Mouse (Mus musculus) lung, embryonic 14.5 days (tissue): ENCODE results near the gene Slc4a11. TPM values are rescaled to one million over a fixed set of nuclear protein-coding genes. Genes with fewer than 3 reads are reported as not detected.

Experiments
- ATAC-seq: fragments of 200-750 bp; cut with Nextera tagmentation; 2 replicates; pipeline ENCODE4 v1.8.0; 2017; ENCODE audit warnings: mild to moderate bottlenecking, moderate TSS enrichment, moderate library complexity; ENCODE audit not compliant: insufficient read depth
- DNase-seq: peaks from one replicate; pipeline ENCODE4 v3.0.0-alpha.2; 2015
- H3K27ac ChIP-seq: fragments of 300-500 bp; sonication (generic); 2 replicates; pipeline ENCODE4 v1.5.1; 2014; ENCODE audit warnings: low read depth, mild to moderate bottlenecking, moderate library complexity
- H3K27me3 ChIP-seq: fragments of 300-500 bp; sonication (generic); 2 replicates; pipeline ENCODE4 v1.6.1; 2014; ENCODE audit warnings: low read length, control low read depth; ENCODE audit not compliant: insufficient read depth
- H3K36me3 ChIP-seq: fragments of 300-500 bp; sonication (generic); 2 replicates; pipeline ENCODE4 v1.6.1; 2014; ENCODE audit warnings: control low read depth; ENCODE audit not compliant: insufficient read depth
- H3K4me1 ChIP-seq: fragments of 300-500 bp; sonication (generic); 2 replicates; pipeline ENCODE4 v1.6.1; 2014; ENCODE audit warnings: antibody characterized with exemption, control low read depth; ENCODE audit not compliant: insufficient read depth
- H3K4me2 ChIP-seq: fragments of 300-500 bp; sonication (generic); 2 replicates; pipeline ENCODE4 v1.6.1; 2014; ENCODE audit warnings: mild to moderate bottlenecking
- H3K4me3 ChIP-seq: fragments of 300-500 bp; sonication (generic); 2 replicates; pipeline ENCODE4 v1.5.1; 2014; ENCODE audit warnings: low read depth, low read length
- H3K9ac ChIP-seq: fragments of 300-500 bp; sonication (generic); 2 replicates; pipeline ENCODE4 v1.6.1; 2014
- H3K9me3 ChIP-seq: fragments of 300-500 bp; sonication (generic); 2 replicates; pipeline ENCODE4 v1.6.1; 2016; ENCODE audit warnings: low read depth, low read length, control low read depth
- CTCF ChIP-seq: IDR thresholded peaks from 2 replicates; pipeline ENCODE4 v1.5.1; 2016; ENCODE audit warnings: antibody characterized with exemption, low read depth
- WGBS: fragments of 180-500 bp; shearing (Covaris S2); extraction: QIAGEN DNeasy Blood & Tissue Kit; methylation state at CpG from one replicate; pipeline ENCODE4 v1.1.7; 2014; 5-methylcytosine and 5-hydroxymethylcytosine counted together
- polyA plus RNA-seq: library from polyadenylated mRNA; unstranded; fragments of >200 nt; fragmentation: Nextera tagmentation; extraction: Ambion mirVana; gene quantifications from 2 replicates; pipeline ENCODE4 v1.2.1, GENCODE M21; 2014

Slc4a11 gene
- polyA plus RNA-seq, 1 experiment from 2014 or later: 0.78 TPM

DNA sequence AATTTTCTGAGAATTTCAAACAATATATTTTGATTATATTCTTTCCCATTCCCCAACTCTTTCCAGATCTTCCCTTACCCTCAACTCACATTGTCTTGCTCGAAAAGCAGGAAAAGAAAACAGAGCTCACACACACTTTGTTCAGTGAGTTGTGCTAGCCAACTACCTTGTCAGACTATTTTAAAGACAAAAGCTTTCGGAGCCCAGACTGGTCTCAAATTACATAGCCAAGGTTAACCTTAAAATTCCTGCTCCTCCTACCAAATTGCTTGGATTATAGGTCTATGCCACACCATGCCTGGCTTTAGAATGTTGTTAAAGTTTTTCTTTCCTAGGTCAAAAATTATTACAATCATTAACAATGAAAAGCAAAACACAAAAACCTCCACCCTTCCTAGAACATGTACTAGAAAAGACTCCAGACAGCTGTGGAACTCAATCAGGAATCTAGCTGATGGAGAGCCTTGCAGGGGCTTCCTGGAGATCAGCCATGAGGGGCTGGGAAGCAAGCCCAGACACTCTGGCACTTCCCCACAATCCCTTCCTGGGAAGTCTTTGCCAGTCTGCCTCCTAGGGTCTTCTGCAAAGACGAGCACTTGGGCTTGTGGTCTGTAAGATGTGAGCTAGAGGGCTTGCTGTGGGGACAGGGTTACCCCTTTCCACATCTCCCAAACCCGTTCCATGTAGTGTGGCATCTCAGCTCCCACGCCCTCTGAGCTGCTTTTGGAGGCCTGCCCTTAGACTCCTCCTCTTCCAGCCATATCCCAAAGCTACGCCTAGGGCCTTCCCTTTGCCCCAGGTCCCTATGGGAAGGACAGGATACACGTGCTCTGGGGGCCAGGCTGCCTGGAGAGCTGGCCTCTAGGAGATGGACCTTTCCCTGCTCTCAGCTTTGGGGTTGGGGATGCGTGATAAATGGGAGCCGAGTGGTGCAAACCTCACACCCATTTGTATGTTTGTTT, 7.0 kb upstream of the Slc4a11 start:
- ATAC-seq (peak; percentile 33; the same call in 1 of the 2 replicates), DNase-seq (peak; percentile 66)
- no peak overlapping the region for H3K4me2 ChIP-seq
- H3K36me3 ChIP-seq: peaks cover 4% of the 10 kb centered on the region
- TF ChIP-seq CTCF: no peak
- no peaks in the 10 kb centered on the region for H3K27me3 ChIP-seq
- no peak overlapping the region for H3K4me3 ChIP-seq
- H3K9ac ChIP-seq: no peak overlapping the region
- WGBS: 52% methylated on average over 9 of the region's 9 CpGs
- H3K4me1 ChIP-seq: no peaks in the 10 kb centered on the region
- H3K27ac ChIP-seq: 0 out of 2 replicates have a peak overlapping the region, but pooled peaks have one; percentile 33
- H3K9me3 ChIP-seq: no peaks in the 10 kb centered on the region

DNA sequence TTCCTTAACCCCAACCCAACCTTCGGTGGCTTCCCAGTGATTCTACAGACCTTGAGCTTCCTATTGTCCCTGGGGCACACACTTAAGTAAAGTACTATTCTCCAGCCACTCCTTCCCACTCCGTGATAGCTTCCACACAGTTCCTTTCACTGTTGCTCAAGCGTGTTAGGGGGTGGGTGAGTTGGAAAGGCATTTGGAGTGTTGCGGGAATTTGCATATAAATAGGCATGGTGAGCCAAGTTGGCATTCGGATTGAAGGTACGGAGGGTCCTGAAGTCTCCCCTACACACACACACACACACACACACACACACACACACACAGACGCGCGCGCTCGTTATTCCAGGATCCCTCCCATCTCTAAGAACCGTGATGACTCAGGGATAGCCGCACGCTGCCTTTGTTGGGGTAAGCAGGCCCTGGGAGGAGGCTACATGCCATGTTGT, 525 bp upstream of the Slc4a11 start:
- Histone ChIP-seq H3K4me3 (peak overlapping the region; percentile 58), H3K36me3 (no peaks in the 10 kb centered on the region), H3K4me1 (no peaks in the 10 kb centered on the region), H3K27me3 (peaks cover 41% of the 10 kb centered on the region), H3K9me3 (no peaks in the 10 kb centered on the region), H3K27ac (no peak overlapping the region), H3K9ac (no peak overlapping the region), H3K4me2 (peak overlapping the region; percentile 100)
- no peak for TF ChIP-seq CTCF
- DNase-seq: peak; percentile 6
- 3% methylated on average over 14 of the region's 14 CpGs for WGBS
- ATAC-seq: no peak; the same call in 1 of the 2 replicates

- TF ChIP-seq CTCF: no peak
- Histone ChIP-seq H3K36me3 (no peaks in the 10 kb centered on the region), H3K27ac (no peak overlapping the region), H3K4me2 (peak overlapping the region; percentile 100), H3K4me3 (peak overlapping the region; percentile 58), H3K27me3 (peaks cover 41% of the 10 kb centered on the region), H3K4me1 (no peaks in the 10 kb centered on the region), H3K9me3 (no peaks in the 10 kb centered on the region), H3K9ac (peak overlapping the region; percentile 50)
- under 1% methylated on average over 31 of the region's 31 CpGs for WGBS
- ATAC-seq (peak; percentile 33; the same call in 1 of the 2 replicates), DNase-seq (peak; percentile 53)
Observed at GRCm38 (mm10) chr2:130696700-130697152, 593 bp downstream of the Slc4a11 start.

DNA sequence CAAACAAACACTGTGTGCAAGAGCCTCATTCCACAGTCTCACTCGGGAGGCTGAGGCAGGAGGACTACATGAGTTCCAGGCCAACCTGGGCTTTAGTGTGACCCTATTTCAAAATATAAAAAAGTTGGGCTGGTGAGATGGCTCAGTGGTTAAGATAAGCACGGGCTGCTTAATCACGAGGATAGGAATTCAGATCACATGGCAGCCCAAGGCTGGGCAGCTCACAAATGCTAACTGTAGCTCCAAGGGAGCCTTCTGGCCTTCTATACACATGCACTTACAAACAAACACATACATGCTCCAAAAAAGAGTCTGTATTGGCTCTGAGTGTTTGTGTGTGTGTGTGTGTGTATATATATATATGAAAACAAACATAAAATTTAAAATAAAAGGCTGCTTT, 3.8 kb downstream of the Slc4a11 start:
- Histone ChIP-seq H3K4me3 (no peak overlapping the region), H3K9ac (no peak overlapping the region), H3K4me1 (no peaks in the 10 kb centered on the region), H3K9me3 (no peaks in the 10 kb centered on the region), H3K4me2 (no peak overlapping the region), H3K36me3 (no peaks in the 10 kb centered on the region), H3K27me3 (peaks cover 35% of the 10 kb centered on the region), H3K27ac (no peak overlapping the region)
- no peak for TF ChIP-seq CTCF
- ATAC-seq (no peak), DNase-seq (no peak)
- 39% methylated on average over 3 of the region's 3 CpGs for WGBS

- Histone ChIP-seq H3K27me3 (no peaks in the 10 kb centered on the region), H3K9me3 (no peaks in the 10 kb centered on the region), H3K36me3 (peaks cover 11% of the 10 kb centered on the region; the same call in 1 of the 2 replicates), H3K4me1 (no peaks in the 10 kb centered on the region), H3K27ac (no peak overlapping the region), H3K4me2 (no peak overlapping the region), H3K4me3 (no peak overlapping the region), H3K9ac (no peak overlapping the region)
- DNase-seq (no peak), ATAC-seq (no peak)
- TF ChIP-seq CTCF: no peak
- 74% methylated on average over 2 of the region's 2 CpGs for WGBS
Observed at GRCm38 (mm10) chr2:130689011-130689410, 8.3 kb downstream of the Slc4a11 start.

GRCm38 (mm10) chr2:130685426-130685825, 11.9 kb downstream of the Slc4a11 start:
- no peak overlapping the region for H3K4me3 ChIP-seq
- no peak for TF ChIP-seq CTCF
- no peaks in the 10 kb centered on the region for H3K9me3 ChIP-seq
- ATAC-seq (no peak), DNase-seq (no peak)
- no peak overlapping the region for H3K4me2 ChIP-seq
- no peak overlapping the region for H3K27ac ChIP-seq
- H3K27me3 ChIP-seq: no peaks in the 10 kb centered on the region
- 90% methylated on average over 9 of the region's 9 CpGs for WGBS
- H3K9ac ChIP-seq: no peak overlapping the region
- no peaks in the 10 kb centered on the region for H3K4me1 ChIP-seq
- peaks cover 43% of the 10 kb centered on the region for H3K36me3 ChIP-seq

DNA sequence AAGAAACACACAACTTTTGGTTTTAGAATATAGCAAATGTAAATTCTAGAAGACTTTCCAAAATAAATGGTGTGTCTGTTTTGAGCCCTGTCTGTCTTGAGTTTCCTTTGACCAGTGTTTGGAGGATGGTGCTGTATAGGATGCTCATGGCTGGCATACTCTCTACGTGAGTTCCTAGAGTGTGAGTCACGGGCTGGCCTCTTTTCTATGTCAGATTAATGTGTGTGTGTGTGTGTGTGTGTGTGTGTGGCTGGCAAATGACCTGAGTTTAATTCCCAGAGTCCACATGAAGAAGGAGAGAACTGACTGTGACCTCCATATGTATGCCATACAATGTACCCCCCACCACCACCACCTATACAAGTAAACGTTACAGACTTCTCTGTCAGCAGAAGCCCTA, 15.8 kb downstream of the Slc4a11 start:
- ATAC-seq: no peak
- peaks cover 82% of the 10 kb centered on the region for H3K36me3 ChIP-seq
- H3K4me3 ChIP-seq: no peak overlapping the region
- 83% methylated on average over 3 of the region's 3 CpGs for WGBS
- no peak overlapping the region for H3K9ac ChIP-seq
- no peak overlapping the region for H3K27ac ChIP-seq
- H3K4me1 ChIP-seq: no peaks in the 10 kb centered on the region
- no peak for DNase-seq
- H3K4me2 ChIP-seq: no peak overlapping the region
- TF ChIP-seq CTCF: no peak
- no peaks in the 10 kb centered on the region for H3K9me3 ChIP-seq
- H3K27me3 ChIP-seq: no peaks in the 10 kb centered on the region
